Mouse (Mus musculus) granulocyte monocyte progenitor cell, adult 5-6 weeks (primary cell): Measurements from ENCODE around the gene Frs3. TPM values are rescaled to one million over a fixed set of nuclear protein-coding genes. Genes with fewer than 3 reads are reported as not detected.
"Not testable (repeated sequence)": the region's sequence is repeated elsewhere in the genome, so short reads cannot be mapped to it uniquely, and the experiment has no call there.

ENCODE experiments used
- ATAC-seq: replicated peaks from 2 replicates; pipeline ENCODE4 v1.8.0; 2016; ENCODE audit warnings: mild to moderate bottlenecking, moderate TSS enrichment, inconsistent platforms; ENCODE audit not compliant: poor library complexity, severe bottlenecking
- total RNA-seq, 2 experiments: library from RNA; stranded (forward) in 1 of 2; stranded (reverse) in 1 of 2; fragments of 200-712, 200-1000 nt in 1 of 2; fragments of >200 nt in 1 of 2; fragmentation: Nextera tagmentation in 1 of 2; gene quantifications; 2 replicates each; pipeline ENCODE4 v1.2.3; 2014 to 2017

Frs3 gene
- 0.15 TPM in 1 of 2 replicates, not detected in the other for total RNA-seq (2014; fragmentation: Nextera tagmentation)
- 0.22 TPM in 1 of 2 replicates, not detected in the other for total RNA-seq (2017)

- ATAC-seq = peak; percentile 57
Observed at GRCm38 (mm10) chr17:47688608-47689575, at the start of gene Frs3. Gene Frs3 (plus strand): TSS chr17:47689030.

- no peak for ATAC-seq
Observed at GRCm38 (mm10) chr17:47642992-47643391, 45.8 kb upstream of the Frs3 start.

- peak; percentile 97 for ATAC-seq
Observed at GRCm38 (mm10) chr17:47646683-47647082, 42.1 kb upstream of the Frs3 start.

- no peak for ATAC-seq
Observed at GRCm38 (mm10) chr17:47648966-47649365, 39.9 kb upstream of the Frs3 start.

GRCm38 (mm10) chr17:47651953-47652352 is 36.9 kb upstream of the Frs3 start:
- ATAC-seq = no peak

GRCm38 (mm10) chr17:47654346-47654745 is 34.5 kb upstream of the Frs3 start:
- not testable (repeated sequence) for ATAC-seq

GRCm38 (mm10) chr17:47655697-47656096 is 33.1 kb upstream of the Frs3 start:
- no peak for ATAC-seq

GRCm38 (mm10) chr17:47657901-47658300 is 30.9 kb upstream of the Frs3 start:
- no peak for ATAC-seq

- no peak; the same call in 1 of the 2 replicates for ATAC-seq
Observed at GRCm38 (mm10) chr17:47658741-47659243, 30.0 kb upstream of the Frs3 start.

GRCm38 (mm10) chr17:47663009-47663713 is 25.7 kb upstream of the Frs3 start:
- no peak for ATAC-seq

- ATAC-seq = no peak
Observed at GRCm38 (mm10) chr17:47664474-47664873, 24.4 kb upstream of the Frs3 start.

- no peak for ATAC-seq
Observed at GRCm38 (mm10) chr17:47669166-47669565, 19.7 kb upstream of the Frs3 start.

GRCm38 (mm10) chr17:47671988-47672310 is 16.9 kb upstream of the Frs3 start:
- peak; percentile 5; the same call in 1 of the 2 replicates for ATAC-seq

- ATAC-seq = peak; percentile 66
Observed at GRCm38 (mm10) chr17:47672311-47673111, 16.3 kb upstream of the Frs3 start.

GRCm38 (mm10) chr17:47676581-47676980 is 12.2 kb upstream of the Frs3 start:
- ATAC-seq = peak; percentile 73

- ATAC-seq = no peak
Observed at GRCm38 (mm10) chr17:47678238-47678637, 10.6 kb upstream of the Frs3 start.

- ATAC-seq = no peak
Observed at GRCm38 (mm10) chr17:47678702-47679101, 10.1 kb upstream of the Frs3 start.

- ATAC-seq = no peak
Observed at GRCm38 (mm10) chr17:47682836-47683235, 6.0 kb upstream of the Frs3 start.

- peak; percentile 87 for ATAC-seq
Observed at GRCm38 (mm10) chr17:47687409-47688343, 1.2 kb upstream of the Frs3 start.
